Mouse (Mus musculus) gastrocnemius, postnatal 36 days (tissue): Measurements from ENCODE around the gene D10Jhu81e. TPM values are rescaled to one million over a fixed set of nuclear protein-coding genes. Genes with fewer than 3 reads are reported as not detected.
"Not testable (repeated sequence)": the region's sequence is repeated elsewhere in the genome, so short reads cannot be mapped to it uniquely, and the experiment has no call there.

Experiments
- DNase-seq, 2 experiments: peaks; one replicate each; pipeline ENCODE4 v3.0.0; 2022
- intact Hi-C: fragments of 180-260 bp; cut with DNase I; formaldehyde crosslinking; loops from one replicate; pipeline ENCODE4 v1.15.1; 2025
- long read RNA-seq, 2 experiments: library from polyadenylated mRNA; stranded (forward); transcript quantifications; one replicate each; pipeline ENCODE4 v2.0.0; 2021
- total RNA-seq, 2 experiments: library from RNA; stranded (reverse); gene quantifications; 2 replicates each; pipeline ENCODE4 v1.2.3; 2021

D10Jhu81e gene
- total RNA-seq, result 100 to 1,000 TPM; 207 to 245 TPM
- long read RNA-seq, experiment 1, transcript D10Jhu81e-201 (7 exons, 1,378 nt), result major isoform, 9 of 21 reads
- long read RNA-seq, experiment 1, partial matches to known transcripts, result 1 of 21 reads
- long read RNA-seq, experiment 1, other reads (novel, unspliced or antisense), result 10 of 21 reads
- long read RNA-seq, experiment 2, transcript D10Jhu81e-201 (7 exons, 1,378 nt), result major isoform, 10 of 35 reads
- long read RNA-seq, experiment 2, partial matches to known transcripts, result 2 of 35 reads
- long read RNA-seq, experiment 2, other reads (novel, unspliced or antisense), result 22 of 35 reads

DNA sequence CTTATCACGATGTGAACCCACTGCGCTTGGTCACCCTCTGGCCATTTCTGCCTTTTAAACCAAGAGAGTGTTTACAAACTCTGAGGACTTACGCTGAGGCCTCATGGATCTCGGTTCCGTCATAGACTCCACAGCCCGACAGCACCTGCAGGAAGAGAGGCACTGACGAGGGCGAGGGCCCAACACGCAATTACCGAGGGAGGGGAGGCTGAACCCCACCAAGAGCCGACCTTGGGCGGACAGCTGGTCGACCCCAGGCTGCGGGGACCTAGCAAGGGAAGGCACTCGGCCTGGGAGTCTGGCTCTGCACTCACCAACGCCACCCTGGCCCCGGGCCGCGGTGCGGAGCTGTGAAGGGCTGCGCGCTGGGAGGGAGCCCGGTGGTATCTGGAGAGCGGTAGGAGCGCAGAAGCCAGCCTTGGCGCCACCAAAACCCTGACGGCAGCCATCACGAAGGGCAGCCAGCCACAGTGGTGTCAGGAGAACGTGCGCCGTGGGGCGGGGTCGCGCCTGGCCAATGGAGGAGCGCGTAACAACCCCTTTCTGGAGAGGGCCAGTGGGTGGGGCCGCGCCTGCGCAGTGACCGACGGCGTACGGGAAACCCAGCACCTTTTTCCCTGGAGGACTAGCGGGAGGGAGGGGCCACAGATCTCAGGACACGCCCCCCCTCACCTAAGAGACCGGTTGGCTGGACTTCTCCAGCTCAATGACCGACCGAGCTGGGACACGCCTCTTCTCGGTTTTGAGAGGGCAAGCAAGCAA, at the start of gene D10Jhu81e:
TSS of gene D10Jhu81e (minus strand) at position 502 of the 762 bp plus-strand sequence.
- peak; percentile 98 to 100 for DNase-seq
- intact Hi-C loops, result no loop called here

DNA sequence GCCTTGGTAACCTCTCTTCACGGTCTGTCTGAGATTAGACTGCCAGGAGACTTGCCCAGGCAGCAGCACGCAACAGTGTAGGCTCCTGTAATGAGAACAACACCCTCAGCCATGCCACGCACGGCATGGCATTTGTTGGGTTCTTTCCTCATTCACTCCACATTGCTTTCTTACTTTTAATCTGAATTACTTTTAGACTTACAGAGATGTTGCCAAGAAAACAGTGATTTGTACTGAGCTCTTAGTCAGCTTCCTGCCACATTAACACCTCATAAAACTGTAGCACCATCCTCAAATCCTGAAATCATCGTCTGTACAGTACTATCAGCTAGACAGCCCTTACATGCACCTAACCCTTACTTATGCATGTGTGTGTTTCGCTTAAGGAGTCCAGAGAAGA, 49.0 kb upstream of the D10Jhu81e start:
- no peak for DNase-seq
- intact Hi-C loops, result no loop called here

- DNase-seq, result no peak
- intact Hi-C loops, result no loop called here
These were observed 46.9 kb upstream of the D10Jhu81e start for GRCm38 (mm10) chr10:78216376-78217083.

DNA sequence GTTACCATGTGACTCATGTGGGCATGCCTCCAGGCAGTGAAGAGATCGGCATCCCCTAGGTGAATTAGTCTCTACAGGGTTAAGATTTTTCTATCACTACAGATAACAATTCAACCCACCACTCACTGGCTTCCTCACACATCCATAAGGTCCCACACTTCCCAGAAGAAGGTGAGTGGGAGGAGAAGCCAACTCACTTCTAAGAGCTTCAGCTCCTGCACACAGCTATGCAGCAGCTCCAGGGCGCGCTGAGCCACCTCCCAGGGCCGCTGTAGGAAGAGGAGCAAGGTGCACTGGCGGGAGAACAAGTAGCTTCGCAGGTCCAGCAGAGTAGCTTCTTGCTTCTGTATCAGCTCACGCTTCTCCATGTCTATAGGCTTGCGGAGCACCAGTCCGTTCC, 44.8 kb upstream of the D10Jhu81e start:
- intact Hi-C loops, result no loop called here
- DNase-seq, result no peak

GRCm38 (mm10) chr10:78211311-78211710, 41.7 kb upstream of the D10Jhu81e start:
- intact Hi-C loops, result no loop called here
- no peak for DNase-seq

DNA sequence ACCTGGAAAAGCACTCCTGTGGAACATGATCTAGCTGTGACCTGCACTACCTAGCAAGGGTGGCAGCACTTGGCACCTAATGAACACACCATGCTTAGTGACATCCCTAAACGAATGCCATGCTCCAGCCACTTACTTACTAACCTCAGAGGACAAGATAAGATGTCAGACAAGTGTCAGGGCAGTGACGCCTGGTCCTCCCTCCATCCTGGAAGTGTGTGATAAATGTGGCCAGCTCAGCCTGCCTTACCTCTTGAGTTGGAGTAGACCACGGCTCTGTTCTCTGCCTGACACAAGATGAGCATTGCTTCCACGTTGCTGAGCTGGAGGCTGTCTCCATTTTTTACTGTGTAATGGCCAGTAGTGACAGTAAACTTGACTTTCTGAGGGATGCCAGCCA, 31.6 kb upstream of the D10Jhu81e start:
- intact Hi-C loops, result no loop called here
- no peak for DNase-seq

DNA sequence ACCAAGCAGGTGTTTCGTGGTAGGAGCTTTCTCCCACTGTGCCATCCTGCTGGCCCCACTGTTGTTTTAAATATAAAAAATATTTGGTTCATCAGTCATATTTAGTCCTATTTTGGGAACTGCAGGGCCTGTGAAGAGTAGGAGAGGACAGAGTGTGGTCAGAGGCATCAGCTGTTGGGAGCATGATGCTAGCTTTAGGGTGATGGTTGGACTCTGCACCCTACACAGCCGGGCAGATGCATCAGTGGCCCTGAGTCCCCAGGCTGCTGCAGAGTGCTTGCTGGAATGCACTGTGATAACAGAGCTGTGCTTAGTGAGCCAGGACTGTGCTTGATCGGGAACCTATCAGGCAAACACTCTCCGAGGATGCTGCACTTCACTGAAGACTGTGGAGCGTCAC, 23.4 kb upstream of the D10Jhu81e start:
- DNase-seq, result no peak
- intact Hi-C loops, result no loop called here

DNA sequence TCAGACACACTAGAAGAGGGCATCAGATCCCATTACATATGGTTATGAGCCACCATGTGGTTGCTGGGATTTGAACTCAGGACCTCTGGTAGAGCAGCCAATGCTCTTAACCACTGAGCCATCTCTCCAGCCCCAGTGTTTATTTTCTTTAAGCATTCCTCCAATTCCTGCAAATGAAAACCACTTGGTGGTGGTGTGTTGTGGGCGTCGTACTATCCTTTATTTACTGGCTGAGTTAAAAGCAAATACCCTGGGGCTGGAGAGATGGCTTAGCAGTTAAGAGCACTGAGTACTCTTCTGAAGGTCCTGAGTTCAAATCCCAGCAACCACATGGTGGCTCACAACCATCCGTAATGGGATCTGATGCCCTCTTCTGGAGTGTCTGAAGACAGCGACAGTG, 16.5 kb upstream of the D10Jhu81e start:
- intact Hi-C loops, result not testable (repeated sequence)

GRCm38 (mm10) chr10:78185381-78185725, 15.8 kb upstream of the D10Jhu81e start:
- intact Hi-C loops, result no loop called here
- DNase-seq, result no peak

More for the DNA sequence above, 16.5 kb upstream of the D10Jhu81e start:
- not testable (repeated sequence) for DNase-seq

GRCm38 (mm10) chr10:78184531-78185380, 15.2 kb upstream of the D10Jhu81e start, which contains the start of gene Pwp2:
TSS of gene Pwp2 (minus strand) at chr10:78185149.
- intact Hi-C loops, result loop anchor here (5.0 kb wide), 1 partner anchor 228 kb away; the partner anchor contains the start of gene Rrp1
- peak; percentile 83 for DNase-seq

- no peak for DNase-seq
- intact Hi-C loops, result loop anchor here (5.0 kb wide), 1 partner anchor 229 kb away; the partner anchor contains the start of gene Rrp1
These were observed 14.0 kb upstream of the D10Jhu81e start for GRCm38 (mm10) chr10:78183577-78183976.

DNA sequence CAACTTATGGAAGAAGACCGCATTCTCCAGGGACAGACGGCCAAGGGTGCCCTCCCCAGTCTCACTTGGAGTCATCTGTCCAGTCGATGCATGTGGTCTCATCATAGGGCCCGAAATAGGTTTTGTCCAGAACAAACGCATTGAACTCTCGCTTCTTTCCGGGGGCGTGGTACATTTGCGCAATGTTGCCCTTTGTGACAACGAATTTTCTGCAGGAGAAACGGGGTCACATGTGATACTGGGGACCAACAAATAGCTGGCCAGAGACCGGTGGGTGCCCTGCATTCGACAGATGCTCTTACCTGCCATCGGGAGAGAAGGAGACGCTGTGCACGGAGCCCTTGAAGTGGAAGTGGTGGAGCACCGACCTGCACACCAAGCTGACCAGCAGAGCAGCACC, 12.7 kb upstream of the D10Jhu81e start:
- intact Hi-C loops, result loop anchor here (5.0 kb wide), 1 partner anchor 230 kb away; the partner anchor contains the start of gene Rrp1

GRCm38 (mm10) chr10:78174474-78174873, 4.9 kb upstream of the D10Jhu81e start:
- DNase-seq, result no peak
- intact Hi-C loops, result no loop called here

More for the DNA sequence above, 12.7 kb upstream of the D10Jhu81e start:
- DNase-seq, result no peak

- intact Hi-C loops, result no loop called here
- DNase-seq, result no peak
These were observed 2.0 kb upstream of the D10Jhu81e start for GRCm38 (mm10) chr10:78171581-78171980.

DNA sequence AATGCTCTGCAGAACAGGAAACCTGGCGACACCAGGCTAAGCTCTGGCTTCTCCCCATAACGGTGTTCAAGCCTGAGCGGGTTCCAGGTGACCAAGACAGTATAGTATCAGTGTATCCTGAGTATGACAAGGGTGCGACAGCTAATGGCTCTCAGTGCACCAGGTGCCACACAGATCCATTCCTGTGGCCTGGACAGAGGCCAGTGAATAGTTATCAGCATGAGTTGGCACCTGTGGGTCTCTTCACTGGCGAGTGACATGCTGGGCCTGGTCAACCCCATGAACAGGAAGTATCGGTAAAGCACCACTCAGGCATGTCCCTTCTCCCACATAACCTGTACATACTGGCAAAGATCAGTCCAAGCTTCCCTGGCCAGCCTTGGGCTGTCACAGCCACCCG, 1.5 kb upstream of the D10Jhu81e start:
- intact Hi-C loops, result no loop called here

GRCm38 (mm10) chr10:78170445-78170844, 863 bp upstream of the D10Jhu81e start:
- no peak for DNase-seq
- intact Hi-C loops, result no loop called here

More for the DNA sequence above, 1.5 kb upstream of the D10Jhu81e start:
- no peak for DNase-seq

DNA sequence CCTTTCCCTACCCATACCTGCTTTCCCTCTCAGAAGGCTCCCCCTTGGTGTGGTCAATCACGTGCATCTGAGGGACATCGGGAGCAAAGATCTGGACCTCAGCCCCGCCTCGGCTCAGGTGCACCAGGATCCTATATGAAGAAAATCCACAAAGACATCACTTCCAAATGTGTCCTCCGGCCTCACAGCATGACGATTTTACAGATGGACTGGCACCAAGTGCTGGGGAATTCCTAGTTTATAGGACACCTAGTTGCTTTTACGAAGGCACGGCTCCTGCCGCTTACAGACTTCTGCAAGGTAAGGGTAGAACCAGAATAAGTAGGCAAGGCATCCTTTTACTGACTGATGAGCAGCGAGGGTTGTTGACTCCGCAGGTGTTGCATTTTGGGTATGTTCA, 790 bp downstream of the D10Jhu81e start:
- DNase-seq, result no peak
- intact Hi-C loops, result no loop called here

- no peak for DNase-seq
- intact Hi-C loops, result no loop called here
These were observed 1.8 kb downstream of the D10Jhu81e start for GRCm38 (mm10) chr10:78167775-78168174.

GRCm38 (mm10) chr10:78167333-78167732, 2.2 kb downstream of the D10Jhu81e start:
- no peak for DNase-seq
- intact Hi-C loops, result no loop called here
